Mouse (Mus musculus) right cerebral cortex, adult 18-20 months (tissue): ENCODE measurements around the gene Olfr715.
"Not testable (repeated sequence)": the region's sequence is repeated elsewhere in the genome, so short reads cannot be mapped to it uniquely, and the experiment has no call there.

ENCODE experiments used
- DNase-seq: peaks from one replicate; pipeline ENCODE4 v3.0.0; 2022; ENCODE audit warnings: mixed read lengths

Olfr715 gene

DNA sequence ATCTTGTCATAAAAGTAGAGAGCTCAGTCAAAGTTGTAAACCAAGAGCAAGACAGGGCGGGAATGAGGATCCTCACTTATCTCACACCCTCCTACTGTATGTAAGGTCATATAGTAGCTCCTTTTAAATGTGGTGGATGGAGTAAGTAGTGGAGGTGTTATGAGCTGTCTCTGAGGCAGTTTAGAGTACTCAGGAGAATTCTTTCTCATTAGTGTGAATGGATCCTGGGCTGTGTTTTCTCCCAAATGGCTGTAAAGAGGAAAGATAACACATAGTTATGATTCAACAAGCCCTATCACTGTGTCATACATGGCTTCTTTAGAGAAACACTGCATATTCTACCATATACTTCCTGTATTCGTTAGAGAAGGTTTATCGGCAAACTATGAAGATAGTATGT lies at the start of gene Olfr715:
Gene Olfr715 (minus strand): TSS at position 101 of the 400 bp plus-strand sequence.
- not testable (repeated sequence) for DNase-seq

- no peak for DNase-seq
These were observed 49.5 kb upstream of the Olfr715 start for GRCm38 (mm10) chr7:107180406-107180805.

- DNase-seq: no peak
These were observed 35.8 kb upstream of the Olfr715 start, which contains the start of gene Nlrp14 for GRCm38 (mm10) chr7:107166690-107167089. Gene Nlrp14 (plus strand): TSS chr7:107166990.

GRCm38 (mm10) chr7:107138027-107138426 lies 7.1 kb upstream of the Olfr715 start, which contains the start of gene Olfr716:
Gene Olfr716 (plus strand): TSS chr7:107138327.
- not testable (repeated sequence) for DNase-seq

DNA sequence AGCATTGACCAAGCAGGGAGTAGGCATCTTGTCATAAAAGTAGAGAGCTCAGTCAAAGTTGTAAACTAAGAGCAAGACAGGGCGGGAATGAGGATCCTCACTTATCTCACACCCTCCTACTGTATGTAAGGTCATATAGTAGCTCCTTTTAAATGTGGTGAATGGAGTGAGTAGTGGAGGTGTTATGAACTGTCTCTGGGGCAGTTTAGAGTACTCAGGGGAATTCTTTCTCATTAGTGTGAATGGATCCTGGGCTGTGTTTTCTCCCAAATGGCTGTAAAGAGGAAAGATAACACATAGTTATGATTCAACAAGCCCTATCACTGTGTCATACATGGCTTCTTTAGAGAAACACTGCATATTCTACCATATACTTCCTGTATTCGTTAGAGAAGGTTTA lies 20.6 kb downstream of the Olfr715 start, which contains the start of gene Olfr715b:
Gene Olfr715b (minus strand): TSS at position 101 of the 400 bp plus-strand sequence.
- not testable (repeated sequence) for DNase-seq

DNA sequence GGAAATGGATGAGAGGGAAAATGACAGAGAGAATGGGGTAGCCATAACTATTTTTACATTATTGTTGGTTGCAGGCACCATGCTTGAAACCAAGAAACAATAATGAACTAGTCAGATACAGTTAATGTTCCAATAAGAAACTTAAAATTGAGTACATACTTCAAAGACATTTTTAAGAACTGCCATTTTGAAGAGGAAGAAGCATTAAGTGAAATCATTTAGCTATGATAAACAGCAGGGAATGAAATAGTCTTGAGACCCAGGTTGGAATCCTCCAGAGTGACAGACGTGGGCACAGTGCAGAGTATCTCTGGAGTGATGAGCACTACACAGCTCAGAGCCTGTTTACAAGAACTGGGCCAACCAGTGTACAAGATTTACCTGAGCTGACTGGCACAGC lies 38.0 kb downstream of the Olfr715 start, which contains the start of gene Olfr17:
Gene Olfr17 (plus strand): TSS at position 301 of the 400 bp plus-strand sequence.
- no peak for DNase-seq
